Mouse (Mus musculus): ENCODE data around the gene Cd164.

Cd164 gene

GRCm38 (mm10) chr10:41518981-41519618, at the start of gene Cd164:
Cd164 (plus strand) TSS chr10:41519414.
- DNase-seq (ENCODE audit: low spot score) = peak; percentile 89

- DNase-seq (ENCODE audit: low spot score) = no peak
These were observed 48.5 kb upstream of the Cd164 start for GRCm38 (mm10) chr10:41470693-41471092.

- no peak for DNase-seq (ENCODE audit: low spot score)
These were observed 46.7 kb upstream of the Cd164 start for GRCm38 (mm10) chr10:41472534-41472933.

GRCm38 (mm10) chr10:41472962-41473481, 46.2 kb upstream of the Cd164 start:
- DNase-seq (ENCODE audit: low spot score) = no peak

- DNase-seq (ENCODE audit: low spot score) = no peak
These were observed 45.3 kb upstream of the Cd164 start for GRCm38 (mm10) chr10:41473782-41474468.

- no peak for DNase-seq (ENCODE audit: low spot score)
These were observed 44.2 kb upstream of the Cd164 start for GRCm38 (mm10) chr10:41474981-41475391.

- peak; percentile 64 for DNase-seq (ENCODE audit: low spot score)
These were observed 42.8 kb upstream of the Cd164 start, which contains the start of gene Mical1 for GRCm38 (mm10) chr10:41476171-41477017. Mical1 (plus strand) TSS chr10:41476314.

GRCm38 (mm10) chr10:41477018-41477277, 42.3 kb upstream of the Cd164 start:
- no peak for DNase-seq (ENCODE audit: low spot score)

- peak; percentile 39 for DNase-seq (ENCODE audit: low spot score)
These were observed 41.7 kb upstream of the Cd164 start for GRCm38 (mm10) chr10:41477278-41478181.

- DNase-seq (ENCODE audit: low spot score) = no peak
These were observed 39.3 kb upstream of the Cd164 start for GRCm38 (mm10) chr10:41479961-41480360.

- DNase-seq (ENCODE audit: low spot score) = peak; percentile 51
These were observed 38.0 kb upstream of the Cd164 start for GRCm38 (mm10) chr10:41480938-41481880.

GRCm38 (mm10) chr10:41482446-41482845, 36.8 kb upstream of the Cd164 start:
- no peak for DNase-seq (ENCODE audit: low spot score)

GRCm38 (mm10) chr10:41485778-41486177, 33.4 kb upstream of the Cd164 start:
- no peak for DNase-seq (ENCODE audit: low spot score)

- no peak for DNase-seq (ENCODE audit: low spot score)
These were observed 32.6 kb upstream of the Cd164 start for GRCm38 (mm10) chr10:41486506-41487170.

GRCm38 (mm10) chr10:41488877-41489276, 30.3 kb upstream of the Cd164 start:
- no peak for DNase-seq (ENCODE audit: low spot score)

- no peak for DNase-seq (ENCODE audit: low spot score)
These were observed 29.9 kb upstream of the Cd164 start for GRCm38 (mm10) chr10:41489294-41489693.

GRCm38 (mm10) chr10:41489708-41490517, 29.3 kb upstream of the Cd164 start, which contains the start of the genes Smpd2 and Ppil6:
Smpd2 (minus strand) TSS chr10:41490369.
Ppil6 (plus strand) TSS chr10:41490439.
- peak; percentile 83 for DNase-seq (ENCODE audit: low spot score)

GRCm38 (mm10) chr10:41490518-41490873, 28.7 kb upstream of the Cd164 start:
- no peak for DNase-seq (ENCODE audit: low spot score)

- no peak for DNase-seq (ENCODE audit: low spot score)
These were observed 28.1 kb upstream of the Cd164 start for GRCm38 (mm10) chr10:41491111-41491510.
